Mouse (Mus musculus) layer of hippocampus, postnatal 25 days (tissue): Measurements from ENCODE around the gene Smc1b. TPM values are rescaled to one million over a fixed set of nuclear protein-coding genes. Genes with fewer than 3 reads are reported as not detected.
"Not testable (repeated sequence)": the region's sequence is repeated elsewhere in the genome, so short reads cannot be mapped to it uniquely, and the experiment has no call there.

ENCODE experiments used
- DNase-seq, 2 experiments: peaks; one replicate each; pipeline ENCODE4 v3.0.0; 2022; ENCODE audit warnings: mixed read lengths in 2 of 2, low spot score in 1 of 2; ENCODE audit errors: extremely low spot score in 1 of 2
- total RNA-seq, 2 experiments: library from RNA; stranded (reverse); gene quantifications; 2 replicates each; pipeline ENCODE4 v1.2.3; 2021

Smc1b gene
- total RNA-seq, 2 experiments from 2014 or later, result 0.16 TPM; not detected in 1

- not testable (repeated sequence) for DNase-seq
Observed at GRCm38 (mm10) chr15:85028648-85029047, 103.1 kb downstream of the Smc1b start, which contains the start of gene Fam118a. TSS of gene Fam118a (plus strand) at chr15:85028948.

- DNase-seq, result no peak
Observed at GRCm38 (mm10) chr15:85027740-85028139, 104.0 kb downstream of the Smc1b start.

- DNase-seq, result no peak
Observed at GRCm38 (mm10) chr15:85026197-85026596, 105.6 kb downstream of the Smc1b start.

- no peak for DNase-seq
Observed at GRCm38 (mm10) chr15:85022211-85022610, 109.6 kb downstream of the Smc1b start.

- no peak for DNase-seq
Observed at GRCm38 (mm10) chr15:85016951-85017664, 114.7 kb downstream of the Smc1b start, which contains the start of gene Upk3a. TSS of gene Upk3a (plus strand) at chr15:85017141.

- no peak for DNase-seq
Observed at GRCm38 (mm10) chr15:85015771-85016170, 116.0 kb downstream of the Smc1b start.

Other genes with a start within 250 kb of the Smc1b start
- gene Gm29666, start 211.9 kb downstream of the Smc1b start, total RNA-seq, result 1 to 10 TPM in 1 of 2 experiments, under 1 TPM in 1; 0.89 to 1.6 TPM
- gene Nup50, start 208.6 kb downstream of the Smc1b start, total RNA-seq, result 10 to 100 TPM; 31.0 to 32.5 TPM
- 10 to 100 TPM; 80.6 to 99.0 TPM for gene 5031439G07Rik, start 143.4 kb downstream of the Smc1b start, total RNA-seq
- gene Upk3a, start 114.8 kb downstream of the Smc1b start, total RNA-seq, result not detected
- 10 to 100 TPM; 29.6 to 31.6 TPM for gene Fam118a, start 103.0 kb downstream of the Smc1b start, total RNA-seq
- gene Ribc2, start 114 bp upstream of the Smc1b start, total RNA-seq, result under 1 TPM in 1 of 2 experiments, not detected in 1; 0.52 TPM
- 10 to 100 TPM; 11.3 to 13.5 TPM for gene Fbln1, start 74.0 kb upstream of the Smc1b start, total RNA-seq
- gene Atxn10, start 204.3 kb upstream of the Smc1b start, total RNA-seq, result 100 to 1,000 TPM; 292 to 314 TPM